Mouse (Mus musculus) heart, postnatal 4 days (tissue): ENCODE data around the gene Ankrd54. TPM values are rescaled to one million over a fixed set of nuclear protein-coding genes. Genes with fewer than 3 reads are reported as not detected.
A peak's percentile ranks its signal among the peaks of the same experiment; 100 is the strongest.

ENCODE experiments used
- DNase-seq: peaks from one replicate; pipeline ENCODE4 v3.0.0; 2021
- total RNA-seq, 2 experiments: library from RNA; stranded (reverse); gene quantifications; 2 replicates each; pipeline ENCODE4 v1.2.3; 2021

The Ankrd54 gene
- total RNA-seq, result 10 to 100 TPM; 11.8 to 12.7 TPM

GRCm38 (mm10) chr15:79062376-79063159 lies at the start of gene Ankrd54:
TSS of gene Ankrd54 (minus strand) at chr15:79062893.
- peak; percentile 97 for DNase-seq

- DNase-seq, result peak; percentile 77
Measured at GRCm38 (mm10) chr15:79111774-79112173, 49.1 kb upstream of the Ankrd54 start.

GRCm38 (mm10) chr15:79110528-79110927 lies 47.8 kb upstream of the Ankrd54 start:
- no peak for DNase-seq

- no peak for DNase-seq
Measured at GRCm38 (mm10) chr15:79110031-79110430, 47.3 kb upstream of the Ankrd54 start.

GRCm38 (mm10) chr15:79109321-79109934 lies 46.7 kb upstream of the Ankrd54 start:
- DNase-seq, result peak; percentile 61

GRCm38 (mm10) chr15:79108421-79109320 lies 46.0 kb upstream of the Ankrd54 start, which contains the start of gene Micall1:
TSS of gene Micall1 (plus strand) at chr15:79108898.
- DNase-seq, result peak; percentile 81

GRCm38 (mm10) chr15:79107966-79108365 lies 45.3 kb upstream of the Ankrd54 start:
- no peak for DNase-seq

- no peak for DNase-seq
Measured at GRCm38 (mm10) chr15:79105804-79106203, 43.1 kb upstream of the Ankrd54 start.

GRCm38 (mm10) chr15:79103264-79103663 lies 40.6 kb upstream of the Ankrd54 start:
- DNase-seq, result no peak

GRCm38 (mm10) chr15:79101531-79101930 lies 38.8 kb upstream of the Ankrd54 start:
- no peak for DNase-seq

- no peak for DNase-seq
Measured at GRCm38 (mm10) chr15:79100391-79100790, 37.7 kb upstream of the Ankrd54 start.

- no peak for DNase-seq
Measured at GRCm38 (mm10) chr15:79099456-79099855, 36.8 kb upstream of the Ankrd54 start.

- DNase-seq, result peak; percentile 52
Measured at GRCm38 (mm10) chr15:79098868-79099267, 36.2 kb upstream of the Ankrd54 start.

- peak; percentile 29 for DNase-seq
Measured at GRCm38 (mm10) chr15:79098220-79098619, 35.5 kb upstream of the Ankrd54 start.

- peak; percentile 84 for DNase-seq
Measured at GRCm38 (mm10) chr15:79097611-79098025, 34.9 kb upstream of the Ankrd54 start.

- no peak for DNase-seq
Measured at GRCm38 (mm10) chr15:79097135-79097534, 34.4 kb upstream of the Ankrd54 start.

- DNase-seq, result peak; percentile 26
Measured at GRCm38 (mm10) chr15:79096556-79096955, 33.9 kb upstream of the Ankrd54 start.

- no peak for DNase-seq
Measured at GRCm38 (mm10) chr15:79095483-79095882, 32.8 kb upstream of the Ankrd54 start.

GRCm38 (mm10) chr15:79093083-79093839 lies 30.6 kb upstream of the Ankrd54 start:
- DNase-seq, result peak; percentile 69

- DNase-seq, result no peak
Measured at GRCm38 (mm10) chr15:79092284-79092683, 29.6 kb upstream of the Ankrd54 start.

GRCm38 (mm10) chr15:79079567-79079966 lies 16.9 kb upstream of the Ankrd54 start:
- no peak for DNase-seq
